Mouse (Mus musculus) layer of hippocampus, adult 2 months (tissue): ENCODE measurements around the gene Dmpk. TPM values are rescaled to one million over a fixed set of nuclear protein-coding genes. Genes with fewer than 3 reads are reported as not detected.
A peak's percentile ranks its signal among the peaks of the same experiment; 100 is the strongest.

Source experiments
- DNase-seq, 2 experiments: peaks; one replicate each; pipeline ENCODE4 v3.0.0; 2022; ENCODE audit warnings: low spot score in 2 of 2
- H3K27ac ChIP-seq: fragments of 200-600 bp; 2 replicates; pipeline ENCODE4 v1.8.1; 2022
- H3K4me3 ChIP-seq: fragments of 200-600 bp; 2 replicates; pipeline ENCODE4 v1.8.1; 2022; ENCODE audit warnings: mild to moderate bottlenecking
- CTCF ChIP-seq: fragments of 200-600 bp; conservative IDR thresholded peaks from 2 replicates; pipeline ENCODE4 v1.8.1; 2022; ENCODE audit warnings: antibody characterized with exemption, mild to moderate bottlenecking, moderate library complexity
- total RNA-seq, 2 experiments: library from RNA; stranded (reverse); gene quantifications; 2 replicates each; pipeline ENCODE4 v1.2.3; 2021

Dmpk gene
- total RNA-seq, 2 experiments from 2014 or later, result 38.8 to 56.8 TPM

GRCm38 (mm10) chr7:19080451-19080950, 3.1 kb upstream of the Dmpk start:
- no peak for DNase-seq
- no peak for TF ChIP-seq CTCF
- Histone ChIP-seq H3K27ac (peak overlapping the region; percentile 51; the same call in 1 of the 2 replicates), H3K4me3 (no peak overlapping the region)

- no peak for DNase-seq
- no peak for TF ChIP-seq CTCF
- Histone ChIP-seq H3K4me3 (no peak overlapping the region), H3K27ac (0 out of 2 replicates have a peak overlapping the region, but pooled peaks have one; percentile 23)
Measured at GRCm38 (mm10) chr7:19082171-19082570, 1.5 kb upstream of the Dmpk start.

GRCm38 (mm10) chr7:19083096-19083495, 553 bp upstream of the Dmpk start:
- H3K27ac ChIP-seq, result peak overlapping the region; percentile 23; the same call in 1 of the 2 replicates
- no peak overlapping the region for H3K4me3 ChIP-seq
- no peak for TF ChIP-seq CTCF
- no peak for DNase-seq

GRCm38 (mm10) chr7:19084277-19084771, 675 bp downstream of the Dmpk start:
- no peak for DNase-seq
- TF ChIP-seq CTCF, result no peak
- peak overlapping the region; percentile 20; the same call in 1 of the 2 replicates for H3K27ac ChIP-seq
- H3K4me3 ChIP-seq, result peak overlapping the region; percentile 26; the same call in 1 of the 2 replicates

GRCm38 (mm10) chr7:19084921-19085473, 1.3 kb downstream of the Dmpk start:
- no peak overlapping the region for H3K4me3 ChIP-seq
- DNase-seq, result no peak
- no peak for TF ChIP-seq CTCF
- H3K27ac ChIP-seq, result no peak overlapping the region

GRCm38 (mm10) chr7:19085495-19085894, 1.8 kb downstream of the Dmpk start:
- no peak for DNase-seq
- Histone ChIP-seq H3K27ac (no peak overlapping the region), H3K4me3 (no peak overlapping the region)
- TF ChIP-seq CTCF, result no peak

GRCm38 (mm10) chr7:19086042-19086441, 2.4 kb downstream of the Dmpk start:
- no peak overlapping the region for H3K27ac ChIP-seq
- no peak for DNase-seq
- H3K4me3 ChIP-seq, result no peak overlapping the region
- TF ChIP-seq CTCF, result no peak

- no peak overlapping the region for H3K4me3 ChIP-seq
- TF ChIP-seq CTCF, result no peak
- no peak overlapping the region for H3K27ac ChIP-seq
- no peak for DNase-seq
Measured at GRCm38 (mm10) chr7:19086760-19087159, 3.1 kb downstream of the Dmpk start.

- TF ChIP-seq CTCF, result peak; percentile 92
- no peak overlapping the region for H3K27ac ChIP-seq
- DNase-seq, result peak in 1 of 2 experiments; percentile 72
- no peak overlapping the region for H3K4me3 ChIP-seq
Measured at GRCm38 (mm10) chr7:19088813-19089212, 5.2 kb downstream of the Dmpk start.

GRCm38 (mm10) chr7:19091913-19092312, 8.3 kb downstream of the Dmpk start:
- DNase-seq, result no peak
- no peak overlapping the region for H3K27ac ChIP-seq
- no peak overlapping the region for H3K4me3 ChIP-seq
- TF ChIP-seq CTCF, result no peak

GRCm38 (mm10) chr7:19092381-19093173, 8.9 kb downstream of the Dmpk start:
- TF ChIP-seq CTCF, result no peak
- no peak for DNase-seq
- H3K27ac ChIP-seq, result peak overlapping the region; percentile 4; the same call in 1 of the 2 replicates
- no peak overlapping the region for H3K4me3 ChIP-seq

GRCm38 (mm10) chr7:19093174-19093521, 9.5 kb downstream of the Dmpk start:
- Histone ChIP-seq H3K27ac (peak overlapping the region; percentile 53), H3K4me3 (peak overlapping the region; percentile 63)
- peak; percentile 83 for TF ChIP-seq CTCF
- DNase-seq, result peak; percentile 55 to 79

- Histone ChIP-seq H3K27ac (peak overlapping the region; percentile 87), H3K4me3 (peak overlapping the region; percentile 63)
- peak; percentile 77 to 79 for DNase-seq
- no peak for TF ChIP-seq CTCF
Measured at GRCm38 (mm10) chr7:19093537-19094385, 10.1 kb downstream of the Dmpk start.
